Mouse (Mus musculus): ENCODE measurements around the gene Znrd1as.

Gene Znrd1as

DNA sequence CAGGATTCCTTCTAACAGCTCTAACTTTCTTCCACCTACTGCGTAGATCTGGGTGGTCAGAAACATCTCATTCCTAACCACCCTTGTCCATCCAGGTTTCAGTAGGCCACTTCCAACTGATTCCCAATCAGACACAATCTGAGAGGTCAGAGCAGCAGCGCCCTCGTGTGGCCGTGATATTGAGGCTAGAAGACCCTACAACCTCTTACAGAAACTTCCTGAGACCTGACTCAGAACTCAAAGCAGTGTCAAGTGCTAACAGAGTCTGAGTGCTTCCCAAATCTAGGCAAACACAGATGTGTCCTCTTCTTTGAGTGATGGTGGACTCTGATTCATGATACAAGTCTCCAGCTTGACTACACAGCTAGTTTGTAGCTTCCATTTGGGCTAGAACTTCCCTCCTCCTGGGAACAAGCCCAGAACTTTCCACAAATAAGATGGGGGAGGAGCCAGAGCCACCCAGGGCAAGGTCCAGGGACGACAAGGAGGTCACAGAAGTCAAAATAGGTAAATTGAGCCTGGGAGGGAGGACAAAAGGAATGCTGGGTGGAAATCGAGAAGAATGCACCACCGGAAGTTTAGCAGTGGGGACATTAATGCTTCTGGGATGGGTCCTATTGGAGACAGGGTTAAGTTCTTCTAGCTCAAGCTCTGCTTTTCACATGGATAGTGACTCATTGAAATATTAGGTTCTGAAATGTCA, 38.8 kb downstream of the Znrd1as start:
- DNase-seq, result peak; percentile 76

DNA sequence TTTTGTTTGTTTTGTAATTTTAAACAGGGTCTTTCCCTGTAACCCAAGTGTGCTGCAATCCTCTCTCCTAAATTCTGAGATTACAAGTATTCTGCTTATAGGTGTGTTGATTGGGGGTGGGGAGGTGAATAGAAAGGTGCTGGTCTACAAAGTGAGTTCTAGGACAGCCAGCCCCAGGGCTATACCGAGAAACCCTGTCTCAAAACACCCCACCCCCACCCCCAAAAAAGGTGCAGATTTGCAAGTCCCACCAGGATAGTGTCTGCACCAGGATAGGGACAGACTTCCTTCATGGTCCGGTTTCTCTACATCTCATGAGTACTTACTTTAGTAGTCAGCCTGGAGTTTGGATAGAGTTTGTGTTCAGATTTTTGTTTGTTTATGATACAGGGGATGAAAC, 40.1 kb downstream of the Znrd1as start:
- no peak for DNase-seq

- no peak for DNase-seq
Observed at GRCm38 (mm10) chr17:37000863-37001262, 42.5 kb downstream of the Znrd1as start, which contains the start of gene Zfp57. Zfp57 (plus strand) TSS chr17:37001163.

GRCm38 (mm10) chr17:37002364-37003330, 44.3 kb downstream of the Znrd1as start:
- peak; percentile 58 for DNase-seq

DNA sequence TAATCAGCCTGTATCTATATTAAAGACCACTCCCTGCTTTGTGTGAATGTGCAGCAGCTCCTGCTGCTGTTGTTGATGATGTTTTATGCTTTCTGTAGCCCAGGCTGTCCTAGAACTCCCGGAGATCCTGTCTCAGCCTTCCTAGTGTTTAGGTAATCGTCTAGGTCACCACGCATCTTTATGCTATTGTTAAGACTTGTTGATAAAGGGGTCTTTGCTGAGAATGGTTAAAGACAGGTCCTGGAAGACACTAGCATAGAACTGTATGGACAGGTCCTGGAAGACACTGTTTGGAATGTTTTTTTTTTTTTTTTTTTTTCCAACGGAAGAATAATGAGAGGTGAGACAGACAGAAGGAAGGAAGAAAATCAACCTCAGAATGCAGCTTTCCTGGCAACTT, 45.0 kb downstream of the Znrd1as start:
- DNase-seq, result no peak

DNA sequence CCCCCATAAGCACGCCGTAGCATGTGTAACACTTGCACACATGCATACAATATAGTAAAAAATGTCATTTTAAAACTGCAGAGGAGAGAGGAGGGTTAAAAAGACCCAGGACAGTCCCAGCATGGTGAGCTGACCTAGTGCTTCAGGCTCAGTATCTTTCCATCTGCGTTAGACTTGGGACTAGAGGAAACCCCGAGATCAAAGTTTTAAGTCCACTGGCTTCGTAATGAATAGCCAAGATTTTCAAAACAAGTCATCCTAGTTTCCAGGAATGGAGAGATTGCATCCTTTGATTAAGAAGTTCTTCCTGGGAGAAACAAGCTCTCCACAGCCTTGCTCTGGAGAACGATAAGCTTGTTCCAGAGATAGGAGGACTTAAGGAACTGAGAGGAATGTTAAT, 49.8 kb downstream of the Znrd1as start:
- DNase-seq, result peak; percentile 59

DNA sequence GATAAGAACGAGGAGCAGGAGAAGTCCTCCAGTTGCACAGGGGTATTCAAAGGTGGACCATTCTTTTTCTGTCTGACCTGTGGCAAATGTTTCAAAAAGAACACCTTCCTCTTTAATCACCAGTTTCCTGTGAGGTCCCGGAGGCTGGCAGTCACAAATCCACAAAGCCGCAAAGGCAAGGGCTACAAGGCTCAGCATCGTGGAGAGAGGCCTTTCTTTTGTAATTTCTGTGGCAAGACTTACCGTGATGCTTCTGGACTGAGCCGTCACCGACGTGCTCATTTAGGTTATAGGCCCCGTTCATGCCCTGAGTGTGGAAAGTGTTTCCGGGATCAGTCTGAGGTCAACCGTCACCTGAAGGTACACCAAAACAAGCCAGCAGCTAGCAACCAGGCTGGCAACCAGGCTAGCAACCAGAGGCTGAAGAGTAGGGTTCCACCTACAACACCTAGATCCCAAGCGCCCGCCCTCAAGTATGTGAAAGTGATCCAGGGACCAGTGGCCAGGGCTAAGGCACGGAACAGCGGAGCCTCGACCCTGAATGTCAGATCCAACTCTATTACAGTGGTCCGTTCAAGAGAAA, 51.2 kb downstream of the Znrd1as start:
- DNase-seq, result no peak

DNA sequence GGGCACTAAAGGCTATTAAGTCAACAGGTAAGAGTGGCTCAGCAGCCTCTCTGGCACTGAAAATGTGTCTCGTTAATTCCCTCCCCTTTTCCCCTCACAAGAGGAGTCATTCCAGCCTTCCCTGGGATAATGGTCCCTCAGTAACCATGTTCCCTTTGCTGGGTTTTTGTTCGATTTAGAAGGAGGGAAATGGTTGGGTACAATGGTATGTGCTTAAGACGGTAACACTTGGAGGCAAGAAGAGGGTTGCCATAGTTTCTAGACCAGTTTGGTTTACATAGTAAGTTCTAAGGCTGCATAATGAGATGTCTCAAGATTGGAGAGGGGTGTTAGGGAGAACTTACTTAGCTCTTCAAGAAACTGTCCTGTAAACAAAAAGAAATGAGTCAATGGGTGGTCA, 53.3 kb downstream of the Znrd1as start:
- DNase-seq, result no peak

DNA sequence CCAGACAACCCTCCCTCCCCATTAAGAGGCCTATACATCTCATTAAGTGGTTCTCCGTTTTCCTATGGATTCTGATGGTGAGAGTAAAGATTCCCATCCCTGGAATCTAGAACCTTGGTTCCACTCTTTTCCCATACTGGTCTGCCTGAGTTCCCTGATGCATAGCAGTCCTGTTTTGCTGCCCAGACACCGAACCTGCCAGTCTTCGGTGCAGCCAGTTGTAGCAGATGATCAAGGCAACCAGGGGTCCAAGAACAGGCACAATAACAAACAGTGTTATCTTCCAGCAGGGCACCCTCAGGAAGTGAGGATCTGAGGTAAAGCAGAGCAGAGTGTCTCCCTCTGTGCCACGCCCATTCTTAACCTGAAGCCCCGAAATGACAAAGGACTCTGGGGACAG, 53.7 kb downstream of the Znrd1as start:
- DNase-seq, result no peak

Measured in kidney, adult 9 months (tissue).